ENCODE assay signal across 1 mouse cellular context in the genomic region with DNA sequence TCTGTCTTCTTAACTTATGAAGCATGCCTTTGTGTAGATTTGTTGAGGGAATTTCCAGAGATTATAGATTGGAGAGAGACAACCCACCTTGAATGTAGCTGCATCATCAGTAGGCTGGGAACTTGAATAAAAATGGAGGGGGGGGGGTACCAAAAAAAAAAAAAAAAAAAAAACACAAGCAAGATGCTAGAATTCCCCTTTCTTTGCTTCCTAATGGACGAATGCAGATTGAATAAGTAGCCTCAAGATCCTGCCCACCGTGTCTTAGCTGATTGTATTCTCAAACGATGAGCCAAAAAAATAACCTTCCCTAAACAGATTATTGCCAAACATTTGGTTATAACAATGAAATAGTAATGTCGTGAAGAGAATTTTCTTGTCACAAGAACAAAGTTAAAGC.
TF ChIP-seq lines count a peak whose summit lies in the region.

No protein-coding gene starts in this region.

TF ChIP-seq in CH12.LX, 34 proteins besides CTCF, POLR2A, EP300 and RAD21:
- TF ChIP-seq RCOR1 (conservative IDR thresholded peaks at IDR 0.05; ENCODE audit: low read depth, low read length) (no peak), ZNF384 (IDR thresholded peaks at IDR 0.05; ENCODE audit: low read depth, low read length) (peak; percentile 64)
